Mouse (Mus musculus): ENCODE measurements at regions not wholly inside any gene's neighbourhood (a gene's known extent, or its start where the extent isn't known, plus 50 kb on each side); places are given as distances from the start of the nearest gene placed in this dataset.

DNA sequence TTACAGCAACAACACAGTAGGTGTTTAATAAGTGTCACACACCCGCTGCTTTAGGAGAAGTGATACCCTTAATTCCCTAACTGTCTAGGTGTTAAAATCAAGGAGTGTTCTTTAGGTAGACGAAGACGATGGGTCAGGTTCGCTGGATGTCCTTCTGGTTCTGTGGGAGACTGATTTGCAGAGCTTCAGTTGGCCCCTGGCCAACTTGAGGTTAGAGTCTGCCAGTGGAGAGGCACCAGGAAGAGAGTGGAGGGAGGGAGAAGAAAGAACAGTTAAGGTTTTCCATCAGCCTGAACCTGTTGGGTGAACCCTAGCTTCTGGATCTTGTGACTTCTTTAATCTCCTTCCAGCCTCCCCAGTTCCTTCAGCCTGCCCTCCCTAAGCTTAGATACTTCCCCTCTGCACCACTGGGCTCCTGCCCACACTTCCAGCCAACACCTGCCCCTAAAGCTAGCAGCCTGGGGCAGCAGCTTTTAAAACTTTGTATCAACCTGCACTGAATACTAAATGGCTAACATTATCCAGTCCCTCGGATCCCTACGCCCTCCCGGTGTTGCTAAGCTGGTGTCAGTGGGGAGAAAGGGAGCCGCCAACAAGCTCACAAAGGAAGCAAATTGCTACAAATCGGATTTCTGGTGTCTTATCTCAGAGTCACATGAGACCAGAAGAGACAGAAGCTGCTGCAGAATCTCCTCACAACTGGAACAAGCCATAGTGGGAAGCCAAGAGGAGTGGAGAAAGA lies 62.1 kb upstream of the Adgrl1 start:
- peak; percentile 31 for DNase-seq (ENCODE audit: low read depth)
- TF ChIP-seq POLR2A (IDR thresholded peaks at IDR 0.05; ENCODE audit: borderline replicate concordance, extremely low read depth, insufficient read depth, insufficient read length, poor library complexity, severe bottlenecking) (no peak), CTCF (IDR thresholded peaks at IDR 0.05; ENCODE audit: borderline replicate concordance, extremely low read depth, insufficient read depth, insufficient read length) (no peak)

GRCm38 (mm10) chr8:83829851-83830250 lies 70.1 kb upstream of the Adgrl1 start:
- DNase-seq (ENCODE audit: low read depth), result no peak

GRCm38 (mm10) chr8:83824925-83825680 lies 74.8 kb upstream of the Adgrl1 start:
- peak; percentile 8 for DNase-seq (ENCODE audit: low read depth)

More at GRCm38 (mm10) chr8:83829851-83830250, 70.1 kb upstream of the Adgrl1 start:
- TF ChIP-seq CTCF (IDR thresholded peaks at IDR 0.05; ENCODE audit: borderline replicate concordance, extremely low read depth, insufficient read depth, insufficient read length) (no peak), POLR2A (IDR thresholded peaks at IDR 0.05; ENCODE audit: borderline replicate concordance, extremely low read depth, insufficient read depth, insufficient read length, poor library complexity, severe bottlenecking) (no peak)

DNA sequence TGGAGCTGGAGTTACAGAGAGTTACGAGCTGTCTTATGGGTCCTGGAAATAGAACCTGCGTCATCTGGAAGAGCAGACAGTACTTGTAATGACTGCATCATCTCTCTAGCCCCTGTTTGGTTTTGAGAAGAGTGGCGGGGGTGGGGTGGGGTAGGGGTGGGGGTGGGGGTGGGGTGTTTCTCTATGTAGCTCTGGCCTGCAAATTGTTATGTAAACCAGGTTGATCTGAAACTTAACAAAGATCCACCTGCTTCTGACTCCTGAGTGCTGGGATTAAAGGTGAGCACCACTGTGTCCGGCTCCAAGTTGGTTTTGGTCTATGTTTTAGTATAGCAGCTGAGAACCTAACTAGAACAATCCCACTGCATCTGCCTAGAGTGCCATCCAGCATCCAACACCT lies 78.0 kb upstream of the Adgre5 start:
- DNase-seq (ENCODE audit: low read depth), result no peak
- TF ChIP-seq CTCF (IDR thresholded peaks at IDR 0.05; ENCODE audit: borderline replicate concordance, extremely low read depth, insufficient read depth, insufficient read length) (no peak), POLR2A (IDR thresholded peaks at IDR 0.05; ENCODE audit: borderline replicate concordance, extremely low read depth, insufficient read depth, insufficient read length, poor library complexity, severe bottlenecking) (no peak)

More at GRCm38 (mm10) chr8:83824925-83825680, 74.8 kb upstream of the Adgrl1 start:
- no peak for TF ChIP-seq CTCF (IDR thresholded peaks at IDR 0.05; ENCODE audit: borderline replicate concordance, extremely low read depth, insufficient read depth, insufficient read length)
- no peak for TF ChIP-seq POLR2A (IDR thresholded peaks at IDR 0.05; ENCODE audit: borderline replicate concordance, extremely low read depth, insufficient read depth, insufficient read length, poor library complexity, severe bottlenecking)

DNA sequence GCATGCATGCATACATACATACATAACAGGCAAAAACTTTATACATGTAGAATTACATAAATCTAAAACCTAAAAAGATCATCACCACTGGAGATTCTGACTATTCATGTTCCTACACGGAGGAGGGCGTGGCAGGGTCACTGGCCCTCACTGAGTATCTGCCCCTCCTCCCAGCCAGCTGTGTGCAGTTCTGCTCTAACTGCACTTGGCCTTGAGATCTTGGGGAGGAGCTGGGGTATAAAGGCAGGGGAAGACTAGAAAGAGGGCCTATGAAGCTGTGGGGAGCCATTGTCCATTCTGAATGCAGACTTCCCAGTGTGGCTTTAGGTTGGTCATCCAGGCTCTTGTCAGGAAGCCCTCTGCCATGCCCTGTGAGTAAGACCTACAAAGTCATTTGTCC lies 69.5 kb upstream of the Adgre5 start:
- TF ChIP-seq POLR2A (IDR thresholded peaks at IDR 0.05; ENCODE audit: borderline replicate concordance, extremely low read depth, insufficient read depth, insufficient read length, poor library complexity, severe bottlenecking), result no peak
- no peak for TF ChIP-seq CTCF (IDR thresholded peaks at IDR 0.05; ENCODE audit: borderline replicate concordance, extremely low read depth, insufficient read depth, insufficient read length)
- no peak for DNase-seq (ENCODE audit: low read depth)

GRCm38 (mm10) chr8:83805612-83806011 lies 64.5 kb upstream of the Adgre5 start:
- DNase-seq (ENCODE audit: low read depth), result no peak
- TF ChIP-seq CTCF (IDR thresholded peaks at IDR 0.05; ENCODE audit: borderline replicate concordance, extremely low read depth, insufficient read depth, insufficient read length), result no peak
- TF ChIP-seq POLR2A (IDR thresholded peaks at IDR 0.05; ENCODE audit: borderline replicate concordance, extremely low read depth, insufficient read depth, insufficient read length, poor library complexity, severe bottlenecking), result no peak

GRCm38 (mm10) chr8:83803312-83803711 lies 62.2 kb upstream of the Adgre5 start:
- peak; percentile 37 for DNase-seq (ENCODE audit: low read depth)

DNA sequence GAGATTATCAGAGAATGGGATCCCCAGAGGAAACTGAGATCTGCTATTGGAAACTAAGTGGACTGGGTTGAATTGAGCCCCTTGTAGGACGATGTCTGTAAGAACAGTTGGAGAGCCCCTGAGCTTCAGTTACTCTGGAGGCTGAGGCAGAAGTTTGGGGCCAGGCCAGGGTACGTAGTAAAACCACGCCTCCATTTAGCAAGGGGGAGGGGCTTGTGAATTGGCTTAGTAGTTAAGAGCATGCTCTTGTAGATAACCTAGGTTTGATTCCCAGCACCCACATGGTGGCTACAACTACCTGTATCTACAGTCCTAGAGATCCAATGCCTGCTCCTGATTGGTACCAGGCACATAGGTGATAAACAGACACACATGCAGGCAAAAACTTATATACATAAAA lies 61.4 kb upstream of the Adgre5 start:
- no peak for TF ChIP-seq CTCF (IDR thresholded peaks at IDR 0.05; ENCODE audit: borderline replicate concordance, extremely low read depth, insufficient read depth, insufficient read length)
- no peak for TF ChIP-seq POLR2A (IDR thresholded peaks at IDR 0.05; ENCODE audit: borderline replicate concordance, extremely low read depth, insufficient read depth, insufficient read length, poor library complexity, severe bottlenecking)
- DNase-seq (ENCODE audit: low read depth), result peak; percentile 19

GRCm38 (mm10) chr8:83799607-83799950 lies 58.5 kb upstream of the Adgre5 start:
- TF ChIP-seq CTCF (IDR thresholded peaks at IDR 0.05; ENCODE audit: borderline replicate concordance, extremely low read depth, insufficient read depth, insufficient read length), result no peak
- no peak for TF ChIP-seq POLR2A (IDR thresholded peaks at IDR 0.05; ENCODE audit: borderline replicate concordance, extremely low read depth, insufficient read depth, insufficient read length, poor library complexity, severe bottlenecking)
- no peak for DNase-seq (ENCODE audit: low read depth)

GRCm38 (mm10) chr8:83798881-83799606 lies 57.9 kb upstream of the Adgre5 start:
- DNase-seq (ENCODE audit: low read depth), result no peak
- TF ChIP-seq CTCF (IDR thresholded peaks at IDR 0.05; ENCODE audit: borderline replicate concordance, extremely low read depth, insufficient read depth, insufficient read length) (no peak), POLR2A (IDR thresholded peaks at IDR 0.05; ENCODE audit: borderline replicate concordance, extremely low read depth, insufficient read depth, insufficient read length, poor library complexity, severe bottlenecking) (no peak)

- peak; percentile 73 for DNase-seq (ENCODE audit: low read depth)
- TF ChIP-seq POLR2A (IDR thresholded peaks at IDR 0.05; ENCODE audit: borderline replicate concordance, extremely low read depth, insufficient read depth, insufficient read length, poor library complexity, severe bottlenecking) (no peak), CTCF (IDR thresholded peaks at IDR 0.05; ENCODE audit: borderline replicate concordance, extremely low read depth, insufficient read depth, insufficient read length) (no peak)
These were observed 52.5 kb upstream of the Adgre5 start for GRCm38 (mm10) chr8:83793491-83794238.
